Mouse (Mus musculus) spleen, adult 12 weeks (tissue): ENCODE results near the gene Tdrkh.

Experiments
- DNase-seq: peaks from one replicate; pipeline ENCODE4 v3.0.0; 2022; ENCODE audit warnings: low spot score

The Tdrkh gene

DNA sequence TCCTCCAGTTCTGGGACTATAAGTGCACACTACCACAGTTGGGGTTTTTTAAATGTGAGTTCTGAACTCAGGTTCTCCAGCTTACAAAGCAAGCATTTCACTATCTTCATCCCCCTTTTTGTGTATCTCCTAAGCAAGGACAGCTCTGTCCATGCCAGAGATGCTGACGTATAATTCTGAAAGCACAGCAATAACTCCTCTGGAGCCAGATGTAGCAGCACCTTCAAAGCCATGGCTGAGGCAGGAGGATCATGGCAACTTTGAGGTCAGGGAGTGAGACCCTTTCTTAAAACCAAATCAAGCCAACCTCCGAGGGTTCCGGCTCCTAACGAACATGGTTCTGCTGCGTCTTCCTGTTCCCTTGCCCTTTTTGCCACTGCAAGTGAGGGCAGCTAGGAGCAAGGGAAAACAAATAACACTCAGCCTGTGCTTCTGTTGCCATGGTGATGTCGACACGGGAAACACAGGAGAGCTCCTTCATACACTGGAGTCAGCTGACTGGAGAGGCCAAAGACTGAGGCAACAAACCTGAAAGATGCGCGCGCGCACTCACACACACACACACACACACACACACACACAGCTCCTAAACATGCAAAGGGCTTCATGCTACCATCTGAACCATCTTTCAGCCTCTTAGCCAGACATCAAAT is 51.0 kb downstream of the Tdrkh start:
- no peak for DNase-seq

DNA sequence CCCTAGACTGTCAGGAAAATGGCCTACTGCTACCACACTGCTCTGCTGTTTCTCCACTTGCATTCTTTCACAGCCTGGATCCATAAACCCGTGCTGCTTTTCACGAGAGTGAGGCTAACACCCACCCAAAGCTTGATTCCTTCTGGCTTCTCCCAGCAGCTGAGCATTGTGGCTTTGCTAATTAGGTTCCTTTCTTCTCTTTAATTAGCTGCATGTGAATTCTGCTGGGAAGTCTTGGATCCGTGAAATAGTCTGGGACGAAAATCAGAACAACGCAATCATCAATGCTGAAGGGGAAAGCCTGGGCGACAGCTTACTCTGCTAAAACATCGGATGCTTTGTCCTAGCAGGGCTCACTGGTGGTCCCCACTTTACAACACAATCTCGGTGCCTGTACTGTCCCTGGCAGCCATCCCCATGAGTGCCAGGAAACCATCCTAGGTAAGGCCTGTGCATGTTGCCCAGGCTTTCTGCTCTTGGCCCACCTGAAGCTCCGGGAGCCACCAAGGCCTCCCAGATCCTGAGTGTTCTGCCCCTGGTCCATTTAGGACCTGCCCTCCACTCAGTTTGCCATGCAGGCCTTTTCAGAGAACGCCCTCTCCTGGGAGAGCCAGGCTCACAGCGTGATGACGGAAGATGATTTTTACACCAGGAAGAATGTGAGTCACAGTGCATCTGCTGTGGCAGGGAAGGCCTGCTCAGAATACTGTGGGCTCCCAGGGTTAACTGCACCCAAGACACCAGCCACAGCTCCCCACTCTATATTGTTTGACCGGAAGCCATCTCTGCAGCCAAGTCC is 52.8 kb downstream of the Tdrkh start:
- DNase-seq: no peak

DNA sequence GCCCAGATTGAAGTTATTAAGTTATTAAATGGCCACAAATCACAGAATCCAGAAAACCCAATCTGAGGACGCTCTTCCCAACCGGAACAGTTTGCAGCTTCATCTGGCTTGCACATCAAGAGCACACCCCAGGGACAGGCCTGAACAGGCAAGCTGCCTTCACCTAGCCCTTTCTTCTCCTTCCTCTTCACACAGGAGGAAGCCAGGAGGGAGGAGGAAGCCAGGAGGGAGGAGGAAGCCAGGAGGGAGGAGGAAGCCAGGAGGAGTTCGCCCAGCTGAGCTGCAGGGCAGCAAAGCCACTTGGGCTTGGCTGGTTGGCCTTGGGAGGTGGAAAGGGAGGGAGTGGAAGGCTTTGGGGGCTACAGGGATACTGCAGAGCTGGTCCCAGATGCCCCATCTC is 55.9 kb downstream of the Tdrkh start:
- DNase-seq: no peak

DNA sequence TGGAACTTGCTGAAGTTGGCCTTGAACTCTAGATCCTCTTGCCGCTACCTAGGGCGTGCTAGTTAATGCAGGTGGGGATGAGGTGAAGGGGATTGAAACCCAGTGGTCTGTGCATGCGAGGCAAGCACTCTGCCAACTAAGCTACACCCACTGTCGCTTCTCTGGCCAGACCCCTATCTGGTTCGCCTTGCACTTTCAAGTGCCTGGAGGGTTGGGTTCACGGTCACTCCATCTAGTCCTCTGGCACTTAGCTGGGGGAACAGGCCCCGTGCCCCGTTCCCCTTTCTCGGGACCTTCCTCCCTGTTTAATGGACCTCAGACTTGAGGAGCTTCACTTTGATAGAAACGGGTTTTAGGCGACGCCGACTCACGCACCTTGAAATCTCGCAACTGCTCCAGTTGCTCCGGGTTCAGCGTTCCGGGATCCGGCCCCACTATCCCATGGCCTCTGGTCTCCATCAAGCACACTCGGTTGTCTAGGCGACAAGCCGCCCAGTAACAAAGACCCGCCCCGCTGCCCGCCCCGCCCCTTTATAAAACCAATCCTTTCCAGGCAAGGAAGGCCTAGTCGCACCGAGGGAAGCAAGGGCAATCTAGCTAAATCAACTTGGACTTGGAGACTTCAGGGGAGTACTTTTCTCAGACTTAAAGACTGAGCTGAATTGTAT is 59.5 kb downstream of the Tdrkh start:
- no peak for DNase-seq

DNA sequence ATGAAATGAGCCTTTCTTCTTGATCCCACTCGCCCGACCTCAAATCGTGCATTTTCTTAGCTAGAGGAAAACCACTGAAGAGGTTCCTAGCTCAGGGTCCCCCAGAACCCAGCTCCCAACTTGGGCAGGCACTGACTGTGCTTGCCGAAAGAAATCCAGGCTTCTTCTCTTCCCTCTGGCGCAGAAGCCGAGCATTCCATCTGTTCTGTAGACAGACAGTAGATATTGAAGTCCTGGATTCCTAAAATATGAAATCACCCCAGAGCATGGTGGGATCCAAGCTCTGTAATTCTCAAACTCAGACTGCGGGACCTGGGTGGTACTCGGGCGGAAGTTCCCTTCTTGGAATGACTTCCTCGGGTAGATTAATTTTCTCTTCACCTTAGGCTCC is 60.0 kb downstream of the Tdrkh start:
- DNase-seq: no peak

DNA sequence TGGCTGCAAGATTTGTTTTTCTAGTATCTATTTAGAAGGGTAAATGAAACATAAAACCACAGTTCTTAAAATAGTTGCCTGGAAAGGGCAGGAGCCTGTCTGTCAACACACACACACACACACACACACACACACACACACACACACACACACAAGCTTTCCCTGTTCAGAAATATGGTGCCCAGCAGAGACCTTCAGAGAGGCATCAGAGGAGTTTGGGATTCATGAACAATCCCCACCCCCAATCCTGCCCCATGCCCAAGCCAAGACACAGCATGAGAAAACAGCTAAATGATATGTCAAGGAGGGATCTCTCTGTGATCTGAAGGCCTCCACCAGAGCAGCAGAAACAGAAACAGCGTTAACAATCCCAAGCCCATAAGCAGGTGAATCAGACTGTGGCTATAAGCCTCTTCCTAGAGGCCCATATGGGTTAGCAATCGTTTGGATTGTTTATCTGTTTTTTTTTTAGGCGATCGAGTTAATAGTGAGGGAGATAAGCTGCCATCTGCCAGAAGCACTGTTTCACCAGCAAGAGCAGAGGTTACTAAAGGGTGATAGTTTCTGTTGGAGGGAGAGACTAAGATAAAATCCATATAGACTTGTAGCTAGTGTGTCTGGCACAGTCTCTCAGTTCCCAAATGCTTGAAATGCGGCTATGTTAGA is 60.6 kb downstream of the Tdrkh start:
- no peak for DNase-seq

DNA sequence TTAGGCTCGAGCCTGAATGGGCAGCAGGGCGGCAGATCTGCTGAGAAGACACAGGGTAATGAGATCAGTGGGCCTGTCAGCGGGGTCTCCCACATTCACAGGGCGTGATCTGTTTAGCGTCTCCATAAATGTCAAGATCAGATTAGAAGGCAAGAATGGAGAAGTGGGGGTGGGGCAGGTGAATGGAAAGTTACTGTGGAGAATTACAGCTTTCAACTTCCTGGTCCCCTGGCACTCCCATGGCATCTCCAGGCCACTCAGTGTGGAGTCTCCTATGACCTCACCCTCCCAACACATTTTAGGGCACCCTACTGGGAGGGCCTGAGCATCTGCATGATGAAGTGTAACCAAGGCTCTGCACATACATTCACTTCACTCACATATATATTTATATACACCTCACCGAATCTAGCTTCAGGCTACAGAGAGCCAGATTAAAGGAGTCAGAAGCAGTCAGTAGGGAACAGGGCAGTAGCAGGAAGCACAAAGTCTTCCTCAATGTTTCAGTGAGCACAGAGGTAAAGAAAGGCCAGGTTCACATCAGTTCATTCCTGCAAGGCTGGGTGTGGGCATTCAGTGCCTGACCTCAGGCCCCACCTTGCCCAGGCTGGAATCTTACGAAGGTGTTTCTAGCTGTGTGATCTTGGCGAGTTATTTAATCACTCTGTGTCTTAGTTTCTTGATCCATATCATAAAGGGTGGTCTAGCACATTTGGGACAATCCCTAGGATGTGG is 63.4 kb downstream of the Tdrkh start:
- DNase-seq: no peak

DNA sequence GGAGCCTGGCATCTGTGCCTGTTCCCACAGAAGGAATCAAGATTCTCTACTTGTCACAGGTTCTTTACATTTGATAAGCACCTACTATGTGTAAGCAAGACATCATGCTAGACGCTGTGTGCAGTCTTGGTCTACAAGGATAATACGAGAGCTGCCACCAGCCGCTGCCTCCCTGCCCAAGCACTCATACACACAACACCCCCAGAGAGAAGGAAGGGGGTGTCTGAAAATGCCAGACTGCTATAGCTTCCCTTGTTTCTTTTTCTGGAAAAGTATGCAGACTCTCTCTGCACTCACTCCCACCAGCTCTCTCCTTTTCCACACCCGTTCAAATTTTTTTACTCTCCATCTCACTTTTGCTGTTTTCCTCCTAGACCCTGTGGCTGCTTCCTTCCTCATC is 64.4 kb downstream of the Tdrkh start:
- no peak for DNase-seq

DNA sequence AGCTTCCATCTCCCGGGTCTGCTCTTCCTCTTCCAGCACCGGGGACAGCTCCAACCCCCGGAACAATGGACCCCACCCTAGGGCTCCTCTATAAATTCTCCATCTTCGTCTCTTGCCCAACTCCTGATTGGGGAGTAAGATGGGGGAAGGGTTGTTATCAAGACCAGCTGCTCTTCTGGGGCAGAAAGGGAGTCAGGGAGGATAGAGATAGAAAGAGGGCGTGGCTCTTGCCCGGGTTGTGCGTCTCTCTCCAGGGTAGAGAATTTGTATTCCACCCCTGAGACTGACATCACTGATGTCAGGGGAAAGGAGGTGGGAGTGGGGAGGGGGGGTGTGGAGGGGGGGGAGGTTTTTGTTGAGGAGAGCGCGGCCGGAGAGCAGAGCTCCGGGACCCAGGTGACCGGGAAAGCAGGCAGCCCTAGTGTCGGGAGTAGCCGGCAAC is 64.9 kb downstream of the Tdrkh start, which contains the start of gene Celf3:
Gene Celf3, plus strand, starts transcription at position 315 of the 442 bp plus-strand sequence.
- DNase-seq: no peak

DNA sequence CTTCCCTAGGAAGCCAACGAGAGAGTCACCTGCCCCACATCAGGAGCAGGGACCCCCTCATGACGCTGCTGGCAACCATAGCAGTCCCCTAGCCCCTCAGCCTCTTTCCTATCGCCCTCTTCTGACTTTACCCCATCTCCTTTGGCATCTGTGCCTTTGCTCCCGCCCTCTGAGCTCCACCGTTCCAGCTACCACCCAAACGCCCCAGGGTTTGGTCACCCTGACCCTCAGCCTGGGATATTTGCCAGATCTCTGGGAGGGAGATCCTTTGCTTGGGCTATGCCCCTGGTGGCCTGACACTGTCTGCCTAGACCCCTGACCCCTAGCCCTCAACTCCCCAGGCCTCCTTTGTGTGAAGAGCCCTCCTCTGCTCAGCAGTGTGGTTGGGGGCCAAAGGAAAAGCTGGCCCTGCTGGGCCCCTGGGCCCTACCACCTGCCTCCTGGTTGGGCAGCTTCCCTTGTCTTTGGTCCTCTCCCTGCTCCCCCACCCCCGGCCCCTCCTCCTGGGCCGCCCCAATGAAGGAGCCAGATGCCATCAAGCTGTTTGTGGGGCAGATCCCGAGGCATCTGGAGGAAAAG is 65.6 kb downstream of the Tdrkh start:
- DNase-seq: no peak

DNA sequence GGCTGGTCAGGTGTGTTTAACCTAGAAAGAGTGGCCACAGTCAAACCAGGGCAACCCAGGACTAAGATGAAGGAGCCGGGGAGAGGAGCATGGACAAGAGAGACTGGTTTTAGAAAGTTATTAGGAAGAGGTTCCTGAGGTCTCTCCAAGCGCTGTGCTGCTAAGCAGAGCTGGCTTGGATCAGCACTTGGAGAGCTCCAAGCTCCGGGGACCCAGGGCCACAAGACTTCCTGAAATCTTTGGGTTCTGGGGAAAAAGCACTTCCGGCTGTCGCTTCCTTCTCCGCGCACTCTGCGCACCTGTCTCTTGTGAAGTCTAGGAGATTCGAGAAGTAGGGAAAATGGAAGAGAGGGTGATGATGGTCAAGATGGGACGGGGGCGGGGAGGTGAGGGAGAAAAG is 66.5 kb downstream of the Tdrkh start:
- no peak for DNase-seq

DNA sequence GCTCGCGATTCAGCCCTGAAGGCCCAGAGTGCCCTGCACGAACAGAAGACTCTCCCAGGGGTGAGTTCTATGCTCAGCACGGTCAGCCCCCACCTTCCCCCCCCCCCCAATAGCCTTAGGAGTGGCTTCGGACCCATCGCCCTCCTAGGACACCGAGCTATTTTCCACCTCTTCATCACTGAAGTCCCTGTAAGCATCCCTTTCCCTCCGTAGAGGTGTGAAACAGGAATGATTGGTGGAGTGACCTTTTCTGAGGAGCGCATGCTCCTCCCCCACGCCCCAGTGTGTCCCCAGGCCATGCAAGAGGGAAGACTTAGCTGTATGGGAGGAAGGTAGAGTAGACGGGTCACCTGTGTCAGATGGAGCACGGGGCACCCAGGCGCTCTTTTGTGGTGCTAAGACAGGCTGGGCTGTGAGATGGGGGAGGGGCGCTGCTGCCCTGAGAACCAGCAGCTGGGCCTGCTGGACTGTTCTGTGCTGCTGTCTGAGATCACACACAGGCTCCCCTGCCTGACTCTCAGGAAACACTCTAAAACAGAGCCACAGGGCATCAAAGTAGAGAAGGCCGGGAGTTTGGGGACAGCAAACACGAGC is 67.3 kb downstream of the Tdrkh start, which contains the start of gene Riiad1:
Gene Riiad1, minus strand, starts transcription at position 51 of the 594 bp plus-strand sequence.
- no peak for DNase-seq

DNA sequence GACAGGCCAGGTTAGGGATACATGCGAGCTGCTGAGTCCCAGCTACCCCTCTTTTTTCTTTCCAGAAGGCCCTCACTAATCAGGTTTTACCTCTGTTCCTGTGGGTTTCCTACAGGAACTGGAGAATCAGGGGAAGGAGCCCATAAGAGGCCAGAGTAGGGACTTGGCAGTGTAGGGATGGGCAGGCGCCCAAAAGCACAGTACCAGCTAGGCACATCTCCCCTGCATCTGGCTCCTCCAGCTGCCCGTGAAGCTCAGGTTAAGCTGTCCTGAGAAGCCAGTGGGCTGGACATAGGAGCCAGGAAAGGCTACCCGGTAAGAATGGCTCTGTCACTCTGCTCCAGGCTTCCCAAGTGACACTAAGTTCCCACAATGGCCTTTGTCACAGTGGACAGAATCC is 68.4 kb downstream of the Tdrkh start:
- DNase-seq: no peak

DNA sequence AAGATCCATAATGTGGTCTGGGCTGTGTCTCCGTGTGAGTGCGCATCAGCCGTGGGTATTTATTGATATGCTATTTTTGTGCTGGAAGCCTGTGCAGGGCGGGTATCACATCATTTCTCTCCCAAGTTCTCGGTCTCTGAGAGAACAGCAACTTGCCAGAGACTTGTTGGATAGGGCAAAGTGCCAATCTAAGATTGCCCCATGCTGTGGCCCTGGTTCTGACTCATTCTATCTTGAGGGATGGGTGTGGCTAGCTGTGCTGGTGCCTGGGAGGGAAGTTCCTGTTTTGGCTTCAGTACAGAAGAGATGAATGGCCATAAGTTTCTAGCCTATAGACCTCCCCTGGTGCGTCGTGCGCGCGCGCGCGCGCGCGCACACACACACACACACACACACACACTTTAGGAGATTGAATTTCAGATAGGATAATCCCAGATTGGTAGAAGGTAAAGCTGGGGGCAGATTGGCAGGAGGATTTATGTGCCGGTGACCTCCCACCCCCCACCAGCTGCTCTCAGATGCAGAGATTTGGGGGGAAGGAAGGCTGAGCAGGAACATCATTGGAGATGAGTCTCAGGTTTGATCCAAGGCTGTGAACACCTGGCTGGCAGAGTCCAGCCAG is 69.8 kb downstream of the Tdrkh start:
- DNase-seq: no peak

DNA sequence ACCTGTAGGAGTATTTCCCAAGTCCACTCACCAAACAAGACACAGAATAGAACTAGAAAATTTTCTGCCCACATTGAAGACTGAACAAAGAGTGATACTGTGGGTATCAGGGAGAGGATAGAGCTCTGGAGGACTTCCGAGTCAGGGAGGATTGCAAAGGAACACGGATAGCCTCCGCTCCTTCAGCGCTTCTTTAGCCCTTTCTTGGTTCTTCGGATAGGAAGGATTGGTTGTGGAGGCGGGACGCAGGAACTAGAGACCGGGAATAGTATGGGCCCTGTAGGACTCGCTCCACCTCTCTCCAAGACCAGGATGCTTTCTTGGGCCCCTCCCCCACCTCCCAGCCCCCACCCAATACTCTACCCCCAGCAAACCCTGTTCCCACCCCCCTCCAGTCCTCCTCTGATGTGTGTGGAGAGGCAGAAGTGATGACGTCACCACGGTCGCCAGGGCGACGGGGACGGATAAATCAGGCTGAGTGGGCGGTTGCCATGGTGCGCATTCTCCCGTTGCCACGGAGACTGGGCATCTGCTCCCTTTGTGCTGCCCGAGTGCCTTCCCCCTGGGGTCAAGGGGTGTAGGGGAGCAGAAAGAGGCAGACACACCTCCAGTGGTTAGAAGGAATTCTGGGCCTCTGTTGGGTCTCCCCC is 70.8 kb downstream of the Tdrkh start:
- no peak for DNase-seq
